Mouse (Mus musculus): Measurements from ENCODE around the gene Sacs.

Gene Sacs

DNA sequence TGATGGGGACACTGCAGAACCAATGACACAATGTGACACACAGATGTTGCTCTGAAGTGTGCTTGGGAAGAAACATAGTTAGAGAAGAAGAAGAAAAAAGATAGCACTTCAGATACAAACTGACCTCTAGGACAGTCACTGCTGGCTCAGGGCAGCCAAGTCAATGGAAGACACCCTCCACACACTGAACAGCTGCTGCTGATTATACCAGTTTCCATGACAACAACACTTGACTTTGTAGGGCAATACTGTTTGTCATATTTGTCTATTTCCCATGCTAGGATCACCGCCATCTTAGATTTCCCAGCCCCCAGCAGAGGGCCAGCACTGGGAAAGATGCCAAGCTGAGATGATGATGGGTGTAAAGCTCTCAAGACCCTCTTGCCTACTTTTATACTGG lies 22.7 kb downstream of the Sacs start:
- in situ Hi-C loops (cut with MboI, MseI), result no loop called here

- in situ Hi-C loops (cut with MboI, MseI), result no loop called here
These were observed 23.4 kb downstream of the Sacs start for GRCm38 (mm10) chr14:61161367-61162334.

GRCm38 (mm10) chr14:61164461-61164860 lies 26.2 kb downstream of the Sacs start:
- in situ Hi-C loops (cut with MboI, MseI), result no loop called here

DNA sequence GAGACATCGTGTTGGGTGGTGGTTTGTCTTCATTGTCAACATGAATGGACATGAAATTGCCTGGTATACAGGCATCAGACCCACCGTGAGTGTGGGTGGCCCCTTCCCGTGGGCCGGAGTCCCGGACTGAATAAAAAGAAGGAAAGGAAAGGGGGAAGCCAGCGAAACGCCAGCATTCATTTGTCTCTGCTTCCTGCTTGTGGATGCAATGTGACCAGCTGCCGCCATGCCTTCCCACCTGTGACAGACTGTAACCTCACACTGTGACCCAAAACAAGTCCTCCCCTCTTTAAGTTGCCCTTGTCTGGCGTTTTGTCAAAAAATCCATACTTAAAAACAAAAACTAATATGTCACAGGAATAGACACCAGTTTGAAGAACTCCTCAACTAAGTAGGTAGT lies 27.7 kb downstream of the Sacs start:
- in situ Hi-C loops (cut with MboI, MseI), result no loop called here

DNA sequence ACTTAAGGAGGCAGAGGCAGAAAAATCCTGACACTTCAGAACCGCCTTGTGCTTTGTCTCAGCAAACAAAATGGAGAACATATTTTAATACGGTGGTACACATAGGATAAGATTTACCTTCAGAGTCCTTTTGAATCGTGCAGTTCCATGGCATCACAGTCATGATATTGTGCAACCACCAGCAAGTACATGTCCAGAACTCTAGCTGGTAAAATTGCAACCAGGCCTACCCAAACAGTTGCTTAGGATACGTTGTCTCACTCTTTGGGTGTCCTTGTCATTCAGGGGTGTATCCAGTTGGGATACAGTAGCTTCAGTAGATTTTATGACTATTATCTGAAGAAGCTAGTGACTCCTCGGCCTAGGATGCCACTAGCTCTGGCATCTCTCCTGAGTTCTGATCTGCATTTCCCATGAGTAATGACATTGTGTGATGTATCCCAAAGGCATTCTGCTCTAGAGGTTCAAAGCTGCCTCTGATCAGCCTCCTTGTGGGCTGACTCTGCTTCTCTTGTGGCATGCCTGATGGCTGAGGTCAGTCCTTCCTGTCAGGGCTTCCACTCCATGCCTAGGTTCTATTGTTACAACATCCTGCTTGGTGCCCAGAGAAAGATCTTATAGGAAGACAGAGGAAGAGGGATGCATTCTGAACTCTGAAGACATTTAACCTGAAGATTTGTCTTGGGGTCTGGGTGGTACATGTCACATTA lies 33.2 kb downstream of the Sacs start:
- in situ Hi-C loops (cut with MboI, MseI), result loop anchor here in 1 of 2 experiments (10.0 kb wide), 1 partner anchor 917 kb away; the partner anchor contains the start of genes Gm49336 and Nupl1

DNA sequence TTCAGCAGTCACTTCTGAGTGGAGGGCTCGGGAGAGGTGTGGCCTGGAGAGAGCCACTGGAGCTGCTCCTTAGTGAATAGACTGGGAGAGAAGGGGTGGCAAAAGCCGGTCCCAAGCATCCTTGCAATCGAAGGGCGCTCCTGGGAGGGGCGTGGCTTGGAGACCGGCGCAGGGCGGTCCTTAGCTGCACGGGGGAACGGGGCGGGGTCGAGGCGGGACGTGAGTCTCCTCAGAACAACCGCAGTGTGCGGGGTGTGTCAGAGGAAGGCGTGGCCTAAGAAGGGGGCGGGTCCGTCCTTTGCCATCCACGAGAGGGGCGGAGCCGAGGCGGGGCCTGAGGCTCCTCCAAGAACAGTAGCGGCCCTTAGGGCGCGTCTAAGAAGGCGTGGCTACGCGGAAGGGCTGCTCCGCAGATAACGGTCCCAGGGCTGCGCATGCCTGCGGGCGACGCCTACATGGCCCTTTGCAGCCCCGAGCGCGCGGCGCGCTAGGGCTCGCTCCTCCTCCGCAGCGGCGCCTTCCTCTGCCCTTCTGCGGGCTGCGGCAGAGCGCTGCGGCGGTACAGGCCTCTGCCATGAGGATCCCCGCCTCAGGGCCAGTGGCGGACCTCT lies 34.4 kb downstream of the Sacs start:
- in situ Hi-C loops (cut with MboI, MseI), result loop anchor here in 1 of 2 experiments (10.0 kb wide), 1 partner anchor 918 kb away; the partner anchor contains the start of genes Gm49336 and Nupl1

- in situ Hi-C loops (cut with MboI, MseI), result loop anchor here in 1 of 2 experiments (10.0 kb wide), 1 partner anchor 918 kb away; the partner anchor contains the start of genes Gm49336 and Nupl1
These were observed 35.0 kb downstream of the Sacs start for GRCm38 (mm10) chr14:61173229-61173628.

DNA sequence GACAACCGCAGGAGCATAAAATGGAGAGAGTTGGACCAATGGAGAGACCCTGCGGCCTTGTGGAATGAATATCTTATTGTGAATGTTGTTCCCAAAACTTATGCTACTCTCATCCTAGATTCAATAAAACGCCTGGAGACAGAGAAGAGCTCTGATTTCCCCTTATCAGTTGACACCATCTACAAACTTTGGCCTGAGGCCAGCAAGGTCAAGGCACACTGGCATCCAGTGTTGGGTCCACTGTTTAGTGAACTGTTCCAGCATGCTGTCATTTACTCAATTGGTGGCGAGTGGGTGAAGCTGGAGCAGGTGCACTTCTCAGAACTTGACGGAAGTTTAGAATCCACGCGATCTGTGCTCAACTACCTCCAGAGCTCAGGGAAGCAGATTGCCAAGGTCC lies 53.6 kb downstream of the Sacs start:
- in situ Hi-C loops (cut with MboI, MseI), result no loop called here

DNA sequence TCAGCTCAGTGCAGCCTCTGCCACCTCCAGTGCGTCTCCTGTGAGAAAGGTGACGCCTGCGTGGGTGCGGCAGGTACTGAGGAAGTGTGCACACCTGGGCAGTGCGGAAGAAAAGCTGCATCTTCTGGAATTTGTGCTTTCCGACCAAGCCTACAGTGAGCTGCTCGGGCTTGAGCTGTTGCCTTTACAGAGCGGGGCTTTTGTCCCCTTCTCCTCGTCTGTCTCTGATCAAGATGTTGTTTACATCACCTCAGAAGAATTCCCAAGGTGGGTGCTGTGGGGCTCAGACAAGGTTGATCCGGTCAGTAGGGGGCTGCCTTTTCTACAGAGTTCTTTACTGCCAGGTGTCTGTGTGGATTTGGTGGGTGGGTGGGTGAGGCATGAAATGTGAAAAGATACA lies 54.1 kb downstream of the Sacs start:
- in situ Hi-C loops (cut with MboI, MseI), result no loop called here

GRCm38 (mm10) chr14:61194416-61194815 lies 56.2 kb downstream of the Sacs start:
- in situ Hi-C loops (cut with MboI, MseI), result no loop called here

GRCm38 (mm10) chr14:61210111-61210510 lies 71.9 kb downstream of the Sacs start:
- in situ Hi-C loops (cut with MboI, MseI), result no loop called here

DNA sequence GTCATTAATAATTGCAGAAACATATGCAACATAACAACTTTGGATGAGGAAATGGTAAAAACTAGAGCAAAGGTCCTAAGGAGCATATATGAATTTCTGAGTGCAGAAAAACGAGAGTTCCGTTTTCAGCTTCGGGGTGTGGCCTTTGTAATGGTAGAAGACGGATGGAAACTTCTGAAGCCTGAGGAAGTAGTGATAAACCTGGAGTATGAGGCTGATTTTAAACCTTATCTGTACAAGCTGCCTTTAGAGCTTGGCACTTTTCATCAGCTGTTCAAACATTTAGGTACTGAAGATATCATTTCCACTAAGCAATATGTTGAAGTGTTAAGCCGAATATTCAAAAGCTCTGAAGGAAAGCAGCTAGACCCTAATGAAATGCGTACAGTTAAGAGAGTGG lies 73.5 kb downstream of the Sacs start:
- in situ Hi-C loops (cut with MboI, MseI), result no loop called here

- in situ Hi-C loops (cut with MboI, MseI), result no loop called here
These were observed 82.9 kb downstream of the Sacs start for GRCm38 (mm10) chr14:61221166-61221565.

DNA sequence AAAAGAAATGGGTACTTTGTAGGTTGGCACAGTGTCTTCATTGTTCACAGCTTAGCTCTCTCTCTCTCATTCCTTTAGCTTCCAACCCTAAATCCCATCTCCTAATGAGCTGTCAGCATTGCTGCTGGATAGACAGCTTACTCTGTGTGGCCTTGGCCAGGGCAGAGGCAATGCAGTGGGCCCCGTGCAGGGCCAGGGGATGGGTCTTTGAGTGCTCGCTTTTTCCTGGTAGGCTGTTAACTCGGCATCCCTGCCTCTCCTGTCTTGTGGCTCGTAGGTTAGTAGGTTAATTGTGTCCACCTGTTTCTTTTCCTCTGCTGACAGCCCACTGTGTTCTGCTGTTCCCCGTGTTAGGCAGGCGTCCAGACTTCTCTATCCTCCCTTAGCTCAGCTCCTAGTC lies 84.2 kb downstream of the Sacs start:
- in situ Hi-C loops (cut with MboI, MseI), result no loop called here

DNA sequence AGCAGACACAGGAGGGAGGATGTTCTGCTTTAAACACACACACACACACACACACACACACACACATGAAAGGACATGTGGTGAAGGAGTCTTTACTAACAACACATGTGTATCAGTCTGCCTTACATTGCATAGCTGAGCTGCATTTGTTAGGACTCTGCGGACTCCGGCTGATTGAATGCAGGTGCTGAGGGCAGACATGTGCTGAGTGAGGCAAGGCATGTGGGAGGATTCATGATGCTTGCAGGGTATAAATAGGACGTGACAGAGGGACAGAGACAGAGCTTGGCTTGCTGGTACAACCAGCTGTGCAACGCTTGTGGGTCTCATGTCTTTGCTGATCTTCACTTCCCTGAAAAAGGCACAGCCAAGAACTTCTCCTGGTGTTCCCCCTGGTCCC lies 85.5 kb downstream of the Sacs start:
- in situ Hi-C loops (cut with MboI, MseI), result no loop called here

DNA sequence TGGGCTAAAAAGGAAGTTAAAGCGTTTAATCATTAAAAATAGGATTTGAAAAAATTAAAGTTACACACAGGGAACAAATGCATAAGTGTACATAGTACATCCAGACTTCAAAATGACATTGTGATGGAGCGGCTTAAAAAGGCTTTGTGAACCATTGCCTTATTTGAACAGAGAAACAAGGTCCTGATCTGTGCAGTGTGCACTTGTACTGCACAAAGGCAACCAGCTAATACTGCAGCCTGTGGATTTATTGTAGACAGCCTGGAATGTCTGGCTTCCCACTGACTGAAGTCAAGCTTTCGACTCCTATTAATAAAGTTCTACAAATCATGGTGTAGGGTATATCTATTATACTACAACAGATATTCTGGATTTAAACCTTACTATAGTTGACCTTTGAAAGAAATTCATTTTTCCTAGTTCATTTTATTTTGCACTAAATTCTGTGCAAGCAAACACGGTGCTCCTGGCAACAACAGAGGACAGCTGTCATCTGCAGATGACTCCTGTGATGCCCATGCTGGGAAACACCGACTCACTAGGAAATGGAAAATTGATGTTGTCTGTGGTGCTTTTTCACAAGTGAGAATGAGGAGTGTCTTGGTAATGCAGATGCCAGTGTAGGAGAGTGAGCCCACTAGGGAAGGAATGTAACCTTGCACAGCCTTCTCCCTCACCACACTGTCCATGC lies 86.3 kb downstream of the Sacs start:
- in situ Hi-C loops (cut with MboI, MseI), result no loop called here

DNA sequence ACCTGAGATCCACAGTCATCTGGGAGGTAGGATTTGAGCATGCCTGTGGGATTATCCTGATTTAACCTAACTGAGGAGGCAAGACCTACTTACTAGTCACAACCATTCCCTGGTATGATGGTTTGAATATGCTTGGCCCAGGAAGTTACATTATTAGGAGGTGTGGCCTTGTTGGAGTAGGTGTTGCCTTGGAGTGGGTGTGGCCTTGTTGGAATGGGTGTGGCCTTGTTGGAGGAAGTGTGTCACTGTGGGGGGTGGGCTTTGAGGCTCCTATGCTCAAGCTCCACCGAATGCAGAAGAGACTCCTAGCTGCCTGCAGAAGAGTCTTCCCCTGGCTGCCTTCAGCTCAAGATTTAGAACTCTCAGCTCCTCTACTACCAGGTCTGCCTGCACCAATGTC lies 87.9 kb downstream of the Sacs start:
- in situ Hi-C loops (cut with MboI, MseI), result no loop called here

- in situ Hi-C loops (cut with MboI, MseI), result loop anchor here in 1 of 2 experiments (5.0 kb wide), 1 partner anchor 63 kb away; no protein-coding TSS in a partner anchor
These were observed 91.5 kb downstream of the Sacs start for GRCm38 (mm10) chr14:61229763-61230162.

DNA sequence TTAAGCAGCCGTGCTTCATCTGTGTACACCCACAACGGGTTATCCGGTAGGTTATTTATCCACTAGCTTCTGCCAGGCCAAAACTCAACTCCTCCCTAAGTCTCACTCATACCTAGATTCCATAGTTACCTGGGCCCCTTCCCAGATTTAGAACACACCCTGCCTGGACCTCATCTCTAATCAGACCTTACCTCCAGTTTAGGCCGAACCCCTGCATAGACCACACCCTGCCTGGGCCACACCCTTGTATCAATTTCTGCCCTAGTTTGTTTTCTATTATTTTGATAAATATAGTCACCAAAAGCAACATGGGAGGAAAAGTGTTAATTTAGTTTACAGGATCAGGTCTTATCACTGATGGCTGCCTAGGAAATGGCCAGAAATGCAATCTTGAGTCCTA lies 91.9 kb downstream of the Sacs start:
- in situ Hi-C loops (cut with MboI, MseI), result loop anchor here in 1 of 2 experiments (5.0 kb wide), 1 partner anchor 62 kb away; no protein-coding TSS in a partner anchor

- in situ Hi-C loops (cut with MboI, MseI), result loop anchor here in 1 of 2 experiments (5.0 kb wide), 1 partner anchor 60 kb away; no protein-coding TSS in a partner anchor
These were observed 93.8 kb downstream of the Sacs start for GRCm38 (mm10) chr14:61232016-61232568.

All from T-helper 17 cell (primary cell).